26 mouse cellular contexts compared by ENCODE assay signal in genomic region chr12:69413303-69413702, GRCm38 (mm10). TPM values are rescaled to one million over a fixed set of nuclear protein-coding genes. Genes with fewer than 3 reads are reported as not detected.
DNase-seq lines count a peak whose midpoint lies in the region; ATAC-seq and TF ChIP-seq lines count a peak whose summit lies in the region.
"Had no signal": no experiment of that assay in that cellular context is flagged by ENCODE, and none has a peak within 500 bp of the region (broad histone marks: within the 10 kb centered on the region; RNA-seq: fewer than 3 reads in every experiment).

No protein-coding gene starts in this region.

- no peak overlapping the region for H3K4me2 ChIP-seq in lung, postnatal 0 days (replicated peaks; ENCODE audit: low read depth, low read length)
- H3K4me2 ChIP-seq in hindbrain, embryonic 12.5 days (replicated peaks): no peak overlapping the region
- H3K4me2 ChIP-seq in kidney, embryonic 15.5 days: no peak overlapping the region
- H3K4me2 ChIP-seq: forebrain, embryonic 13.5 days; heart, embryonic 12.5 days; limb, embryonic 15.5 days; liver, embryonic 13.5 days had no signal

- no peaks in the 10 kb centered on the region for H3K36me3 ChIP-seq in lung, postnatal 0 days (ENCODE audit: insufficient read depth, low read length)
- no peaks in the 10 kb centered on the region for H3K36me3 ChIP-seq in macrophage (ENCODE audit: inconsistent target)
- H3K36me3 ChIP-seq in hindbrain, embryonic 12.5 days: no peaks in the 10 kb centered on the region
- H3K36me3 ChIP-seq in kidney, embryonic 15.5 days: no peaks in the 10 kb centered on the region
- H3K36me3 ChIP-seq: heart, embryonic 12.5 days; hindbrain, embryonic 10.5 days; limb, embryonic 10.5 days; limb, embryonic 15.5 days; liver, embryonic 13.5 days had no signal

- H3K27me3 ChIP-seq in lung, postnatal 0 days (replicated peaks; ENCODE audit: insufficient read depth, low read length): no peaks in the 10 kb centered on the region
- H3K27me3 ChIP-seq in hindbrain, embryonic 12.5 days: no peaks in the 10 kb centered on the region
- no peaks in the 10 kb centered on the region for H3K27me3 ChIP-seq in kidney, embryonic 15.5 days
- H3K27me3 ChIP-seq: forebrain, embryonic 13.5 days; heart, embryonic 12.5 days; limb, embryonic 15.5 days; liver, embryonic 13.5 days had no signal

- peak; percentile 43 for DNase-seq in lung, postnatal 0 days (ENCODE audit: low spot score)
- DNase-seq in lung, postnatal 14 days: no peak
- DNase-seq in CD4-positive, CD25-positive, alpha-beta regulatory T cell, adult 2 months (ENCODE audit: low read depth, low spot score): peak; percentile 50
- DNase-seq in adrenal gland, postnatal 36 days: no peak
- DNase-seq: adrenal gland, adult 2 months; cerebellum, adult 8-10 months; cerebellum, postnatal 25 days; gastrocnemius, postnatal 36 days; heart, adult 2 months; kidney, adult 11 months; kidney, postnatal 4 days; liver, embryonic 13.5 days; lung, adult 18-20 months; midbrain, embryonic 14.5 days; right cerebral cortex, postnatal 25 days; thymus, adult 2 months had no signal

- H3K9ac ChIP-seq in lung, postnatal 0 days (replicated peaks; ENCODE audit: low read depth): no peak overlapping the region
- H3K9ac ChIP-seq in hindbrain, embryonic 12.5 days: no peak overlapping the region
- no peak overlapping the region for H3K9ac ChIP-seq in kidney, embryonic 15.5 days
- H3K9ac ChIP-seq: forebrain, embryonic 13.5 days; heart, embryonic 12.5 days; limb, embryonic 15.5 days; liver, embryonic 13.5 days had no signal

- 35% methylated on average over 3 of the region's 3 CpGs for WGBS in lung, postnatal 0 days
- 8% methylated on average over 3 of the region's 3 CpGs for WGBS in macrophage (ENCODE audit: missing documents)
- WGBS in hindbrain, embryonic 12.5 days: 81% methylated on average over 3 of the region's 3 CpGs
- 63% methylated on average over 3 of the region's 3 CpGs for WGBS in kidney, embryonic 15.5 days

- ATAC-seq in lung, postnatal 0 days: no peak
- no peak for ATAC-seq in hindbrain, embryonic 12.5 days (ENCODE audit: low FRiP score)
- ATAC-seq in kidney, embryonic 15.5 days (replicated peaks; ENCODE audit: low FRiP score): no peak
- ATAC-seq: forebrain, embryonic 13.5 days; hindbrain, embryonic 16.5 days had no signal

- no peaks in the 10 kb centered on the region for H3K4me1 ChIP-seq in lung, postnatal 0 days (ENCODE audit: insufficient read depth, low read depth, low read length)
- H3K4me1 ChIP-seq in brown adipose tissue, adult 24 weeks (ENCODE audit: control insufficient read depth, insufficient read depth, insufficient read length, low read length): peaks cover 24% of the 10 kb centered on the region
- H3K4me1 ChIP-seq in hindbrain, embryonic 12.5 days: no peaks in the 10 kb centered on the region; the same call in 1 of the 2 replicates
- peaks cover 30% of the 10 kb centered on the region for H3K4me1 ChIP-seq in kidney, embryonic 15.5 days
- H3K4me1 ChIP-seq: forebrain, embryonic 13.5 days; heart, embryonic 12.5 days; liver, embryonic 13.5 days had no signal

- no peaks in the 10 kb centered on the region for H3K79me2 ChIP-seq in macrophage (ENCODE audit: inconsistent target)

- no peak for TF ChIP-seq CTCF in lung, postnatal 0 days (IDR thresholded peaks at IDR 0.05)

- H3K27ac ChIP-seq in lung, postnatal 0 days (ENCODE audit: low read length): no peak overlapping the region
- H3K27ac ChIP-seq in brown adipose tissue, adult 24 weeks (replicated peaks; ENCODE audit: low read depth, low read length): 0 out of 2 replicates have a peak overlapping the region, but pooled peaks have one; percentile 19
- H3K27ac ChIP-seq in macrophage: peak overlapping the region; percentile 4; the same call in 1 of the 2 replicates
- no peak overlapping the region for H3K27ac ChIP-seq in hindbrain, embryonic 12.5 days
- H3K27ac ChIP-seq in kidney, embryonic 15.5 days: no peak overlapping the region
- H3K27ac ChIP-seq: forebrain, embryonic 13.5 days; heart, adult 2 months; hindbrain, embryonic 10.5 days; limb, embryonic 10.5 days; limb, embryonic 15.5 days; liver, embryonic 13.5 days had no signal

- H3K4me3 ChIP-seq in lung, postnatal 0 days (ENCODE audit: low read depth, low read length): no peak overlapping the region
- H3K4me3 ChIP-seq in brown adipose tissue, adult 24 weeks (ENCODE audit: insufficient read depth, low read depth, low read length): no peak overlapping the region
- H3K4me3 ChIP-seq in macrophage (ENCODE audit: inconsistent target): no peak overlapping the region
- no peak overlapping the region for H3K4me3 ChIP-seq in hindbrain, embryonic 12.5 days
- H3K4me3 ChIP-seq in kidney, embryonic 15.5 days (replicated peaks): no peak overlapping the region
- H3K4me3 ChIP-seq: forebrain, embryonic 13.5 days; heart, adult 2 months; heart, embryonic 12.5 days; hindbrain, embryonic 10.5 days; limb, embryonic 10.5 days; limb, embryonic 15.5 days; liver, embryonic 13.5 days had no signal

- peak; percentile 72 for TF ChIP-seq EP300 in lung, postnatal 0 days (IDR thresholded peaks at IDR 0.05)

- H3K9me3 ChIP-seq in lung, postnatal 0 days (ENCODE audit: low read length): no peaks in the 10 kb centered on the region
- no peaks in the 10 kb centered on the region for H3K9me3 ChIP-seq in hindbrain, embryonic 12.5 days (replicated peaks)
- H3K9me3 ChIP-seq in kidney, embryonic 15.5 days (replicated peaks): no peaks in the 10 kb centered on the region
- H3K9me3 ChIP-seq: forebrain, embryonic 13.5 days; heart, embryonic 12.5 days; hindbrain, embryonic 10.5 days; limb, embryonic 10.5 days; limb, embryonic 15.5 days; liver, embryonic 13.5 days had no signal

RNA-seq across cellular contexts. Expression of gene Gm9887, which starts 41.0 kb away (rescaled TPM):
- polyA plus RNA-seq in lung, postnatal 0 days (2015; fragmentation: Nextera tagmentation; extraction: Ambion mirVana): 2.6 and 3.2 TPM in 2 replicates
- not detected in 2 replicates for polyA plus RNA-seq in brown adipose tissue, adult 24 weeks (2012; ENCODE audit: insufficient read depth, insufficient read length, missing spikeins)
- total RNA-seq in macrophage (2018; cell fraction: chromatin; rRNA removed): 1 to 10 TPM in 6 of 26 experiments, not detected in 20; 1.3 to 3.1 (median 1.9) TPM
- 1 to 10 TPM in 22 of 26 experiments, under 1 TPM in 4; 0.80 to 2.2 (median 1.4) TPM for total RNA-seq in macrophage (2018; cell fraction: cytosol; rRNA removed)
- total RNA-seq in macrophage (2018; cell fraction: nucleus; rRNA removed): 1 to 10 TPM in 20 of 26 experiments, not detected in 6; 1.0 to 4.2 (median 2.0) TPM
- polyA plus RNA-seq in macrophage (2018): 0.40 to 0.57 TPM in 2 of 3 replicates, not detected in the other
- 1.1 and 1.8 TPM in 2 replicates for polyA plus RNA-seq in hindbrain, embryonic 12.5 days (2016; fragmentation: Nextera tagmentation; extraction: Ambion mirVana)
- 1 to 10 TPM in 1 of 2 experiments, not detected in 1; 1.1 TPM for total RNA-seq in adrenal gland, postnatal 36 days (2021)
- polyA plus RNA-seq in kidney, embryonic 15.5 days (2015; fragmentation: Nextera tagmentation; extraction: Ambion mirVana): 1.4 and 1.7 TPM in 2 replicates
- total RNA-seq: gastrocnemius, postnatal 36 days had no signal

RNA-seq across cellular contexts. Expression of gene Arf6, which starts 41.4 kb away (rescaled TPM):
- 86.3 and 92.5 TPM in 2 replicates for polyA plus RNA-seq in lung, postnatal 0 days (2015; fragmentation: Nextera tagmentation; extraction: Ambion mirVana)
- polyA plus RNA-seq in brown adipose tissue, adult 24 weeks (2012; ENCODE audit: insufficient read depth, insufficient read length, missing spikeins): 43.2 and 49.8 TPM in 2 replicates
- 10 to 100 TPM; 24.2 to 52.1 (median 39.1) TPM for total RNA-seq in macrophage (2018; cell fraction: chromatin; rRNA removed)
- total RNA-seq in macrophage (2018; cell fraction: cytosol; rRNA removed): 100 to 1,000 TPM; 164 to 272 (median 215) TPM
- total RNA-seq in macrophage (2018; cell fraction: nucleus; rRNA removed): 100 to 1,000 TPM in 24 of 26 experiments, 10 to 100 TPM in 2; 93.7 to 259 (median 148) TPM
- polyA plus RNA-seq in macrophage (2018): 84.8 to 161 TPM (median 114 TPM) in 3 replicates
- 56.1 and 61.9 TPM in 2 replicates for polyA plus RNA-seq in hindbrain, embryonic 12.5 days (2016; fragmentation: Nextera tagmentation; extraction: Ambion mirVana)
- total RNA-seq in adrenal gland, postnatal 36 days (2021): 100 to 1,000 TPM; 114 to 154 TPM
- polyA plus RNA-seq in kidney, embryonic 15.5 days (2015; fragmentation: Nextera tagmentation; extraction: Ambion mirVana): 45.3 and 47.0 TPM in 2 replicates

RNA-seq across cellular contexts. Expression of gene Nemf, which starts 56.3 kb away (rescaled TPM):
- 65.5 and 68.5 TPM in 2 replicates for polyA plus RNA-seq in lung, postnatal 0 days (2015; fragmentation: Nextera tagmentation; extraction: Ambion mirVana)
- 16.5 and 33.9 TPM in 2 replicates for polyA plus RNA-seq in brown adipose tissue, adult 24 weeks (2012; ENCODE audit: insufficient read depth, insufficient read length, missing spikeins)
- 100 to 1,000 TPM; 213 to 440 (median 296) TPM for total RNA-seq in macrophage (2018; cell fraction: chromatin; rRNA removed)
- 10 to 100 TPM; 15.9 to 30.8 (median 22.9) TPM for total RNA-seq in macrophage (2018; cell fraction: cytosol; rRNA removed)
- total RNA-seq in macrophage (2018; cell fraction: nucleus; rRNA removed): 100 to 1,000 TPM in 17 of 26 experiments, 10 to 100 TPM in 9; 57.2 to 215 (median 111) TPM
- 22.9 to 41.8 TPM (median 30.3 TPM) in 3 replicates for polyA plus RNA-seq in macrophage (2018)
- polyA plus RNA-seq in hindbrain, embryonic 12.5 days (2016; fragmentation: Nextera tagmentation; extraction: Ambion mirVana): 82.0 and 90.7 TPM in 2 replicates
- total RNA-seq in adrenal gland, postnatal 36 days (2021): 10 to 100 TPM; 43.7 to 45.6 TPM
- polyA plus RNA-seq in kidney, embryonic 15.5 days (2015; fragmentation: Nextera tagmentation; extraction: Ambion mirVana): 87.0 and 91.6 TPM in 2 replicates

Comparison
In these comparisons a context has a peak if more than half of its experiments do, and no peak if none do; other contexts are left out.
1. DNase-seq: peak in lung, postnatal 0 days (single experiment) and CD4-positive, CD25-positive, alpha-beta regulatory T cell, adult 2 months (single experiment); none in lung, postnatal 14 days (single experiment) and adrenal gland, postnatal 36 days (0 of 2).
2. H3K27ac ChIP-seq: peak in brown adipose tissue, adult 24 weeks (single experiment) and macrophage (single experiment); none in lung, postnatal 0 days (single experiment), hindbrain, embryonic 12.5 days (single experiment) and kidney, embryonic 15.5 days (single experiment).